Mouse (Mus musculus) CD4-positive, CD25-positive, alpha-beta regulatory T cell, adult 2 months (primary cell): ENCODE measurements at regions not wholly inside any gene's neighbourhood (a gene's known extent, or its start where the extent isn't known, plus 50 kb on each side); places are given as distances from the start of the nearest gene placed in this dataset.

Source experiments
- DNase-seq: peaks from one replicate; pipeline ENCODE4 v3.0.0-alpha.2; 2012; ENCODE audit warnings: low read depth, low spot score

- no peak for DNase-seq
Measured at GRCm38 (mm10) chr6:148548138-148548778, 104.1 kb upstream of the Tmtc1 start.

GRCm38 (mm10) chr6:148543047-148543446 lies 98.9 kb upstream of the Tmtc1 start:
- no peak for DNase-seq

GRCm38 (mm10) chr6:148541981-148542380 lies 97.8 kb upstream of the Tmtc1 start:
- no peak for DNase-seq

- DNase-seq, result no peak
Measured at GRCm38 (mm10) chr6:148539207-148539960, 95.2 kb upstream of the Tmtc1 start.

GRCm38 (mm10) chr6:148534364-148534763 lies 90.2 kb upstream of the Tmtc1 start:
- DNase-seq, result no peak

DNA sequence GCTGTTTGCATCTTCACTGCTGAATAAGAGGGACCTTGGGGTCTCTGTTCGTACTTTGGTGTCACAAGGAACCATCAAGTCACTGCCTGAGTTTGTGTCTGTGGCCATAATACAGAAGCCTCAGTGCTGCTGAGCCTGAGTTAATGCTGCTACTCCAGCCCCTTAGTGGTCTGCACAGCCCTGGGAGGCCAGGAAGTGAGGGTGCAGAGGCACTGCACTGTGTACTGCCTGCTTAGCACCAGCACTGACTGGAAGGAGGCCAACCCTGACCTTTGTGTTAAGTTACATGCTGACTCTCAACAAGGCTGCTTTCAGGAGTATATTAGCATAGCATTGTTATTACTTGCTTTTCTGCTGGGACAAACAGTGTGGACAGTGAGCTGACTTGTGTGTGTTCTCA lies 86.9 kb upstream of the Tmtc1 start:
- no peak for DNase-seq

- DNase-seq, result no peak
Measured at GRCm38 (mm10) chr6:148528611-148529010, 84.4 kb upstream of the Tmtc1 start.

DNA sequence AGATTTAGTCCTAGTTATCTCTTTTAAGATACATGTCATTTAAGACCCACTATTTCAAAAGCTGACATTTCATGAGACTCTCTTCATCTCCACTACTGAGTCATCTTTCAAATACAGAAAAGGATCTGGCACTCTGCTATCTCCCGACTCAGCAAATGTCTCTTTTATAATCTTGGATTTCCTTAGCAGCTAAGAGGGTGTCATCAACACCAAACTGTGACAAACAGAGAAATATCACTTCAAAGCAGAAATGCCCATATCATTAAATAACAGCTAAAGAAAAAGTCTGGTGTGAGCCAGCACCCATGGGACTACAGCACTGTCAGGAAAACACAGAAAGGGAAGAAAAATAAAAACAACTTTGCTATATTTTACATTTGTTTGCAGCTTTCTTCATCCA lies 78.7 kb upstream of the Tmtc1 start:
- DNase-seq, result no peak

DNA sequence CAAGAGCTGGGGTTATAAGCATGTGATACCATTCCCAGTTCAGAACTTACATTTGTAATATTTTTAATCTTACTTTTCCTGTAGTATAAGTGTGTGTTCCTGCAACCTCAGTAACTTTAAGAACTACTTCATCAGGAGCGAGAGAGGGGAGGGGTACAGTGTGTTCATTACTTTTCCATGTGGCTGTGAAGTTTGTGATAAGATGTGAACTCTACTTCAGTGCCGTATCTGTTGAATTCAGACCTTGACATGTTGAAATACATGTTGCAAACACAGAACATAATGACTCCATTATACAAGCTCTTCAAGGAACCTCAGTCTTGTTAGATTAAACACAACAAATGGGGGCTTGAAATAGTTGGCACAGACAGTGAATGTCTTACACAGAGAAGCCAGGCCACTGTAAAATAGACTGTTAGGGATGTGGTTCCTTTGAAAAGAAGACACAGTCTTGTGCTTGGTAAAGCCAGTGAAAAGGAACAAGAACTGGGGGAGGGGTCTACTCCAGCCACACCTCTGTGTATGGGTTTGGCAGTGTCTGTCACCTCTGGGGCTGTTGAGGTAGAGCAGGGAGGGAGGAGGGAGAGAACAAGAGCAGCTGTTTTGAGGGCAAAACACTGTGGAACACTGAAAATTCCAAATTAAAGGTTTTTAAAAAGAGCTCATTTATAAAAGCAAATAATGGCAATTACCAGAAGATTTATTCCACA lies 73.5 kb upstream of the Tmtc1 start:
- DNase-seq, result no peak

DNA sequence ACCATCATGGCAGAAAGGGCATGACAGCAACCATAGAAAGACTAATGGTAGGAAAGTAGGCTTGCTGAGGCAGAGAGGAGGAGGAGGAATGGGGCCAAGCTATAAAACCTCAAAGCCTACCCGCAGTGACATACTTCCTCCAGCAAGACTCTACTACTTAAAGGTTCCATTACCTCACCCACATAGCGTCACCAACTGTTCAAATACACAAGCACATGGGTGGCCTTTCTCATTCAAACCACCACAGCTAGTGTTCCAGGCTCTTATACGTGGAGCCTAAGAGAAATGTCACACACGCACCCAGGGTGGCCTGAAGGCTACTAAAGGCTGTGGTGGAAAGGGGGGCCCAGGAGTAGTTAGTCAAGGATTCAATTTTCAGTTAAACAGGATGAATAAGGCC lies 72.5 kb upstream of the Tmtc1 start:
- DNase-seq, result no peak

DNA sequence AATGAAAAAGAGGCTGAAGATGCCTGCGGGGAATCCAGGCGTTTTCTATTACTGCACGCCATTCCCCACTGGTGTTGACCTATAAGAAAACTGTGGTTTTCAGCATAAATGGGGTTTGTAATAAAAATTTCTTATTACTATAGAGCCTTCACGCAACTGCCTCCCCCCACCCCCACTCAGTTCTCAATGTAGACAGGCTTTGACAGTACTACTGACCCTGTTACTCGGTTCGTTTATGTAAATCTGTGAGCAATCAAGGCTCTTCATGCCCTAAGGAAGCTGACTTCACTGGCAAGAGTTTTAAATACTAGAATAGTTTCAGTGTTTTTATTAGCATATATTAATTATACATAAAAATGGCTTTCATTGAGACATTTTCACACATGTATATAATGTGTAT lies 70.9 kb upstream of the Tmtc1 start:
- no peak for DNase-seq

GRCm38 (mm10) chr6:148514645-148515044 lies 70.5 kb upstream of the Tmtc1 start:
- no peak for DNase-seq

DNA sequence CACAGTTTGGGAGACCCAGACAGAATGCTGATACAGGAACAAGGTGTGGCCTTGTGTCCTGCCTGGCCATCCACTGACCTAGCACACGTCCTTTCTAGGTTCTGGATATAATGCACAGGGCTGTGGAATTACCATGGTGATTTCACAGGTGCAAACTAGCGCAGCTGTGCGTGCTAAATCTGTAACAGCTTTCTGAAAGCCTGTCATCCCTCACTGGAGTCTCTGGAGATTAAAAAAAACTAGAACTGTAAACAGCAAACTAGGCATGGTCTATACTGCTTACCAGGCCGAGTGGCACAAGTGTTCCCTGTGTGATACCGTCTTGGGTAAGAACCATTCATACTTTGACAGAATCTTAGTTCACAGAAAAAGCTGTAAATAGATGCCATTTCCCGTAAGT lies 69.9 kb upstream of the Tmtc1 start:
- DNase-seq, result no peak

DNA sequence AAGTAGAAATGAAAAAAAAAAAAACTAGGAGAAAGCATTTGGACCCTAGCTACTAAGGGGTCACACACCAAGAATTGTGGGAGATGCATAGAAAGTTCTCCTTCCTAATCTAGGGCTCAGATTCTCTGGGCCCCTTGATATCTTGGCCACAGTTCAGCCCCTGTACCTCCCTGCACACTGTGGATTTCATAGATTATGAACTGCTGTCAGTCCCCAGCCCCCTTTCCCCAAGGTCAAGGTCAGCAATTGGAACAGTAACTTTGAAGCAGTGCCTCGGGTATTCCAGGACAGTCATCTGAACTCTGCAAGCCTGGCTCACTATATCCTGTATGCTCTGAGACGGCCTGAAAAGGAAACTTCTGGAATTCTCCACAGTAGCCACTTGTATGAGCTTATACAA lies 68.9 kb upstream of the Tmtc1 start:
- no peak for DNase-seq

GRCm38 (mm10) chr6:148505325-148505724 lies 61.1 kb upstream of the Tmtc1 start:
- no peak for DNase-seq

DNA sequence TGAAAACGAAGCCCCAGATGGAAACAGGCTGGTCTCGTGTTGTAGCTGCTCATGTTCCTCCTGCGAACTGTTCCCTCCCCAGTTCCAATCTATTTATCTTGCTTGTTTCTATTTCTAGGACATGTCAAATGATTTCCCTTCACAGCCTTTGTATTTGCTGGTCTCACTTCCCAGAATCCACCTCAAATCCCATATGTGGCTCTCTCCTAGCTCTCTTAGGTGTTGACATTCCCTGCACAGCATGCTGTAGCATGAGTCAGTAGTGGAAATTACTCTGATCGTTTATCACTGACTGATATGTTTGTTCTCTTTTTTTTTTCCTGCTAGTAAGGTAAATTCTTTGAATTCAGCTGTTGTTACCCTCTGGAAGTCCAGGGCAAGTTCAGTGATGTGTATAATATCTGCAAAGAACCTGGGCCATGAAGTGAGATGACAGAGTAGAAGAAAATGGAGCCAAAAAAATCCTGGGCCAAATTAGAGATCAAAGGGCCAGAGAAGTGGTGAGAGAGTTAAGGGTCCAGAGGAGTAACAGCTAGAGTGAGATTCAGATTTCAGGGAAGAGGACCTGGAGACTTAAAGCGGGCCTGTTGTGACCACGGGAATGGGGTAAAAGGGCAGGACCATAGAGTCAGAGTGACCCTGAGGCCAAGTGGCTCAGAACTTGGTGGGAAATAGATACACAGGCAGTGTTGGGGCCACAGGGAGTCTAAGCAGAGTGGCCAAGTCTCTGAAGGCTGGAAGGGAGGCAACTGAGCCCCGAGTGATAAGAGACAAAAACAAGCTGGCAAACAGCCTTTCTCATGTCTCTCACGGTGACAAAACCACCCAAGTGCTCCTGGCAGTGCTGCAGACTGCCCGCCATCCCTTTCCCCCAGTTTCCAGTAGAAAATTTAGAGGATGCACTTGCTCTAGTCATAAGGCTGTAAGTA lies 56.3 kb upstream of the Tmtc1 start:
- no peak for DNase-seq
